Mouse (Mus musculus): ENCODE measurements around the gene Gm732.

Gene Gm732

GRCm38 (mm10) chrX:107948365-107948764 is at the start of gene Gm732:
Gene Gm732, minus strand, starts transcription at chrX:107948465.
- TF ChIP-seq GATA4 (IDR thresholded peaks at IDR 0.05; ENCODE audit: insufficient replicate concordance, low read length) = no peak

Data from liver, adult (tissue).